Mouse (Mus musculus) right cerebral cortex, adult 18-20 months (tissue): ENCODE data around the gene Cep170.

Source experiments
- DNase-seq: peaks from one replicate; pipeline ENCODE4 v3.0.0; 2022; ENCODE audit warnings: mixed read lengths

The Cep170 gene

DNA sequence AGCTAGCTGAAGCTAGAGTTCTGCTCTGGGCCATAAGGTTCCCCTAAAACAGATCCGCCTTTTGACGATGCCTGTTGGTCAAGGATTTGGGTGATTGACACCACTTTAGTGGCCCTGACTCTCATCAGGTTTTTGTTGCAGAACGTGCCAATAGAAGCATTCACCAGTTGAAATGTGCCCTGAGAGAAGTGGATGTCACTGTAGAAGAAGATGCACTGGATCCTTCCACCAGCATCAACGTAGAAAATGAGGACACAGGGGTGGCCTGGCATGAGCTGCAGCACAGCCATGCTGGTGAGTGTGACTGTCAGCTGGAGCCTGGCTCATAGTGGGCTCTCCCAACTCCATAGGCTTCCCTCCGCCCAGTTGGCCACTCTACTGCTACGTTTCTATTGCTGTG is 10.7 kb upstream of the Cep170 start:
- no peak for DNase-seq

DNA sequence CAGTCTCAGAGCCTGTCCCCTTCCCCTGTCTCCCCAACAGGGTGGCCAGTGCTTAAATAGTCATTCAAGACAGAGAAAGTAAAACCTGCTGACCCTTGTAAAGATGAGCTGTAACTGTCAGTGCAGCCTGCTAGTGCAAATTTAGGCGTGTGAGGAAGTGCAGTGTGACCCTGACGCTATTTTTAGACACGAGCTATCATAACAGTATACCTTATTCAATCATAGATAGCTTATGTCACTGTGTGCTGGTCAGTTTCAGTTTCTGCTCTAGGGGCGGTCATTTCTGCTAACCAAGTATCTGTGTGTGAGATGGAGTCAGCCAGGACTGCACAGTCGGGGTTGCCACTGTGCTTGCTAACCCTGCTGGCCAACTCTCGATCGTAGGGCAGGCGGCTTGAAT is 10.0 kb upstream of the Cep170 start:
- no peak for DNase-seq

DNA sequence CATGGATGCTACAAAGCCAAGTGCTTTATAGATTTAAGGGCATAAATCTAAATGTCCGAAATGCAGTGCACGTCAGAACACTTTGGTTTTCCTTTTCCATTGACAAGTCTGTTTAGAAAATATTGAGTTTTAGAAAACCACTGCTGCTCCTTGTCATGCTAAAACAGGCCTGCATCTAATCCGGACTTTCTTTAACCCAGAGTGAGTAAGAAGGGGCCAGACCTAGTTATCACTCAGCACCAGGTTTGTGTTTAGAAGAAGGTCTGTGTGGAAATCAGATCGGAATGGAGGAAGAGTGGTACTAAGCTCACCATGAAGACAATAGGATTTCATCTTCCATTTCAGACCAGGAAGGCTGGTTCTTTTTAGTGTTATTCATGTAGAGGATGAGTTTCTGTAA is 9.1 kb upstream of the Cep170 start:
- DNase-seq, result no peak

DNA sequence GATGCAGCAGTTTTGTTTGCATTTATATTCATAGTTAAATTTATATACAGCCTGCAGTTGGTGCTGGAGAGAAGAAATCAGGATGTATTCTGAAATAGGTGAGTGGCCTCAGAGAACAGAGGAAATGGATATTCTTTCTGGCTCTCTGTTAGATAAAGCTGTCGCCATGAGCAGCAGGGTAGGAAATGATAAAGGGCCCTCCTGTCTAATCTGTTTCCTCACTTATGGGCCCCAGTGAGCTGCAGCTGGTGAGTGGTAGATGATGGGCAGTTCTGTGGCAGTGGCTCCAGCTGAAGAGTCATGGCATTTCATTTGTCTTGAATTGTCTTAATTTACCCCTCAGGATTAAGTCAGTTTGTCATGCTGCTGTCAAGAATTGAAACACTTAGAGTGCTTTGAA is 8.1 kb upstream of the Cep170 start:
- no peak for DNase-seq

DNA sequence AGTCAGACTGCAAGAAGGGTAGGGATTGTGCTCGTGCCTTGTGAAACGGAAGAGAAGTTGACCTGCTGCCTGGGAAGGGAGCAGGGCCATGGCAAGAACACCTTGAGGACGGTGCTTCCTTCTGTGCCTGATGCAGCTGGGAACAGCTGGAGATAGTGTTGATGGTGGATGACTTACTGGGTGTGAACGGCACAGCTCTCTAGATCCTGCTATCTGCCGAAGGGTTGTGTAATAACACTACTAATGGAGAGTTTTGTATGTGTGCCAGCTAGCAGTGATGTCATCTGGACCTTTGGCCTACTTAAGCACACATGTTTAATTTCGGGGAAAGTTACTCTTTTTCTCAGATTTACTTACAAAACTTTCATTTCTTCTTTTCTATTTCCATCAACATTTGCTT is 4.9 kb upstream of the Cep170 start:
- no peak for DNase-seq

DNA sequence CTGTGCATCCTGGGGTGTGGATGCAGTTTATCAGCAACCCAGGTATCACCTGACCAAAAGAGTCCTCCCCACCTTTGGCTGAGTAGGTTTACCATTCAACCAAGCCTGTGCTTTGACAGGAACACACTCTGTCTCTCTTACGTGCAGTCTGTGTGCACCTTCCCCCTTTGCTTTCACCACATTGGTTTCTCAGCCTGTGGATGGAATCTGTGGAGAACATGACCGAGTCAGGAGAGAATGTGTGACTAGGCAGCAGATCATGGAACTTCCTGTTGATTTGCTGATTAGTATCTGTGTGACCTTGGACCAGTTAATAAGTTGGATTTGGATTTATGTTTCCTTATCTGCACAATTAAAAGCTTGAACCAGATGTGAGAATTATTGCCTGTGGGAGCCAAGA is 4.3 kb upstream of the Cep170 start:
- DNase-seq, result no peak

DNA sequence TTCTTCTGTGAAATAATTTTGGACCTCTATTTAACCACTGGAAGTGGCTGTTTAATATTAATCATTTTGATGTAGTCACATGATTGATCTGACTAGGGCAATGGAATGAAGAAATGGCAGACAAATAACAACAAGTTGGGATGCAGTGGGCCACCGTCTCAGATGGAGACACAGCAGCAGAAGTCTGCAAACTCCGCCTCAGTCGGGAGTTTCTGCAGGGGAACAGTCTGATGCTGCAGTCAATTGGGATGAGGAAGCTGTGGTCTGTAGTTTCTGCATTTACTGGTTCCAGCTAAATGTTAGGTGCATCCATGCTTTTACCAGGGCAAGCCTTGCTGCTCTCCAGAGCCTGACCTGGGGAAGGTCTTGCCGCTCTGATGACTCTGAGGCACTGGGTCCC is 2.9 kb upstream of the Cep170 start:
- DNase-seq, result no peak

DNA sequence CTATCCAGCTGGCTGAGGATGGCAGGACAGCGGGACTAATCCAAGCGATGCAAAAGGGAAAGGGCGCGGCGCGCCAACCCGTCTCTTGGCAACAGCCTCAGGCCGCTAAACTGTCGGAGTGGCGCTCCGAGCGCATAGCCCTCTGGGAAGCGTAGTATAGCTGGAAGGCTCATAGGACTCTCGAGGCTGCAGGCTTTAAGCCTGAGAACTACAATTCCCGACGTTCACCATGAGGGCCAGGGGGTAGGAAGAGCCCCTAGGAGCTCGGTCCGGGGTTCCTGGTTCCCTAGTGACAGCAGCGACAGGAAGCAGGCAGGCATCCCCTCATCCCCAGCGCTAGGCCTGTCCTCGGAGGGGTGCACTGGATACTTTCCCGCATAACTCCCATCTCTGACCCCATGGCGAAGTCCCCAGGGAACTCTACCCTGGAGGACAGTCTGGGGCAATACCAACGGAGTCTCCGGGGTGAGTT is 760 bp upstream of the Cep170 start, which contains the start of gene Sdccag8:
Gene Sdccag8, plus strand, starts transcription at position 70 of the 472 bp plus-strand sequence.
- DNase-seq, result peak; percentile 98

DNA sequence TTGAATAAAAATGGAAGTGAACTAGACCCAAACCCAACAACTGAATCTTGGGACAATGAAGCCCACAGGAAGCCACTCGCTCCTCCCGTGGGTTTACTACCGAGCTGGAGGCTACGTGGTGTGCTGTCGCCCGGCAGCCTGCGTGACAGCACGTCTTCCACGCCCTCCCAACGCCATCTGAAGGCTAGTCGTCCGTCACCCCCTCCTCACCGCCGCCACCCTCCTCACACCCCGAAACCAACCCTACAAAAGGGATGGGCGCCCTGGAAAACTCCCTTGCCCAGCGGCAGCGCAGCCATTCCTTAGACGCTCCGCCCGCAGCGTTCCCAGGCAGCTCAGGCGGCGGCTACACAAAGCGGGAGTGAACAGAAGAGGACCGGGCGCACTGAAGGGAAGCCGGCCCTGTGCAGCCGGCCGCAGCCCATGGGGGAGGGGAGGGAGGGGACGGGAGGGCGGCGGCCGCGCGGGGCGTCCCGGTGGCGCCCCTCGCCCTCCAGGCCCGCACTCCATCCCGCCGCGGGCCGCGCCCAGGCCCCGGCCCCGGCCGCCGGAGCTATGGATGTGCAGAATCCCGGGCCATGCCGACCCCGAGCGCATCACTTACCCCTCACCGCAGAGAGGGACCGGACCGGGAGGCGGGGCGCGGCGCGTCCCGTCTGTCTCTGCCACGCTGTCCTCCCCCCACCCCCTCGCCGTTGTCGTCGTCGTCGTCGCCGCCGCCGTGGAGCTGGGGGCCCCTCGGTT is 403 bp downstream of the Cep170 start:
- DNase-seq, result peak; percentile 78

DNA sequence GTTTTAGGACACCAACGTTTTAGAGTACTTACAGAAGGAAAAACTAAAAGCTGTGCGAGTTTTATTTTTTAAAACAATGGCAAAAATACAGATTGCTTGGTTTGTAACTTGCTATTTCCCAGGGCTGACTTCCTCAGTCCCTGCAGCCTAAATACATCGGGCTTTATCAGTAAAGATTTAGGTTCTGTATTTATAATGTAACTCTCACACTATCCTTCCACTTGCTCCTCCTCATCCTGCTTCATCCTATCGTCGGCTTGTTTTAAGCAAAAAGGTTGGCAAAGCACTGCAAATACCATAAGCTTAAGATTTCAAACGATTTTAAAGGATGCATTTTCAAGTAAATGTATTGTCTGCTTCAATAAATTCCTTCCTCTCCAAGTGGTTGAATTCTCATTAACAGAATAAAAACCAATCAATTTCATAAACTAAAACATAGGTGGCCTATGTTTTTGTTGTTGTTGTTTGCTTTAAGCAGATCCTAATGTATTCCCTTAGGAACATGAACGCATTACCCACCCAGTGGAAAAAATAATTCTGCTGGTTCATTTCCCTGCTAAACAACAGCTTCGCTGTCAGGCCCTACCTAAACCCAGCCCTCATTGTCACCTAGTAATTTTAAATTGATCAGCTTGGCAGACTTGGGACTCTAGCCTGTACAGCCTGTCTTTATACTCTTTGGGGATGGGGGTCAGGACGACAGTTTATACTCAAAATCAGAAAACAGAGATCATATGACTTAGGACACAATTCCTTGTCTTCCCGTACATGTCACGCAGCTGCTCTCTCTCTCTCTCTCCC is 1.2 kb downstream of the Cep170 start:
- DNase-seq, result no peak

DNA sequence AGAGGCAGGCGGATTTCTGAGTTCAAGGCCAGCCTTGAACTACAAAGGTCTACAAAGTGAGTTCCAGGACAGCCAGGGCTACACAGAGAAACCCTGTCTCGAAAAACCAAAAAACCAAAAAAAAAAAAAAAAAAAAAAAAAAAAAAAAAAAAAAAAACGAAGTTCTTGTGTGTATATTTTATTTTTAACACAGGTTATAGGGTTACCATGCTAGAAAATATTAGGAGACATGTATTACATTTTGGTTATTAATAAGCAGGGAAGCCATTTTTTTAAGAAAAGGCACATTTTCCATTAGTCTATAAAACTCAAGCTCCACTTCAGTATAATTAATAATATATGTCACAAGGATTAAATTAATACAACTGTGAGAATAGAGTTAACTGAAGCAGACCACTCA is 2.0 kb downstream of the Cep170 start:
- no peak for DNase-seq

DNA sequence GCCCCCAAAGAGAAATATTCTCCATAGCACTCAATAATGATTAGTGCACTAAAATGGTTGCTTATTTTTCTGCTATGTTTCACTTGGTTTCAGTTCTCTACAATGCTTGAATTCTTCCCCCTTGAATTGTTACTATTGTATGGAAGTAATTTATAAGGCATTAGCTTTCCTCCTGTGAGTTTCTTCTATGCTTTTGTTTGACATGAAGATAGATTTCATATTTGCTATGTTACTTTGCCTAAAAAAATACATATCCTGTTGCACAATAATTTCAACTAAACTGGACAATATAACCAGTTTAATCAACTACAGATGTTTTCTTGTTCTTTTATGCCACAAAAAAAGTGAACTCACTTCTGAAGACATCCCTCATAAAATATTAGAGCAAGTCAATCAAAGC is 3.7 kb downstream of the Cep170 start:
- no peak for DNase-seq

DNA sequence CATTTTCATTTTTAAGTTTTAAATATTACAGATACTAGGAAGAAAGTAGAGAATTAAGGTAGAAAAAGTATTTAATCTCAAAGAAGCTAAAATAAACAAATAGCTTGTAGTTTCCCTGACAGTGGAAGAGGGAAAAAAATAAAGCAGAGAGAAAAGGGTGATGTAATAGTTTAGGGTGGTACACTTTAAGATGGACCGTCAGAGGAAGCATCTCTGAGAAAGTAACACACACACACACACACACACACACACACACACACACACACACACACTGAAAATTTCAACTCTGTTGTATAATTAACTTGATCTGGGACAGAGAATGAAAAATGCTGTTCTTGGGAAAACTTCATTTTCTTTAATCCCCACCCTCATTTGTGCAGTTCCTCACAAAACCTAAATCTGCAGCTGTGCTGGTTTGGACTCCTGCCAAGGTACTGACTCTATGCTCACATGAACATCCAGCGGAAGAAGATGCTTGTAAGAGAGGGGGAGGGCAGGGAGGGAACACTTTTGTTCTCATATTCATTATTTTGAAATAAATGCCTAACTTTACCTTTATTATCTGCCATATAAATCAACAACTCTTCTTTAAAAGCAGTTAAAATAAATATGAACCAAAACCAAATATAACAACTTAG is 13.0 kb downstream of the Cep170 start:
- DNase-seq, result peak; percentile 70

DNA sequence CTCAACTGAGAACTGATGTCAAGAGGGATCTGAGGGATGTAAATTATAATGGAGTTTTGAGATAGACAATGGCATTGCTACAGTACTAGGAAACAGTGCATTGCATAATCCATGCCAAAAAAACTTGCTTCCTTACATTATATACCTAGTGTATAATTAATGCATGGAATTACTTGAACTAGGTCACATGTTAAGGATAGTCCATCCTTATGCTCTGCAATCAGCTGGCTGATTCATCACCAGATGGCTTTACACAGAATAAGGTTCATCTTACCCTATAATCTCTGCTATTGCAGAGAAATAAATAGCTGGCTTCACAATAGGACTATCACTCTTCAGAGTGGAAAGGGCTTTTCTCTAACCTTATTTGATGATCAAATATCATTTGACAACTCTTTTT is 15.2 kb downstream of the Cep170 start:
- no peak for DNase-seq

DNA sequence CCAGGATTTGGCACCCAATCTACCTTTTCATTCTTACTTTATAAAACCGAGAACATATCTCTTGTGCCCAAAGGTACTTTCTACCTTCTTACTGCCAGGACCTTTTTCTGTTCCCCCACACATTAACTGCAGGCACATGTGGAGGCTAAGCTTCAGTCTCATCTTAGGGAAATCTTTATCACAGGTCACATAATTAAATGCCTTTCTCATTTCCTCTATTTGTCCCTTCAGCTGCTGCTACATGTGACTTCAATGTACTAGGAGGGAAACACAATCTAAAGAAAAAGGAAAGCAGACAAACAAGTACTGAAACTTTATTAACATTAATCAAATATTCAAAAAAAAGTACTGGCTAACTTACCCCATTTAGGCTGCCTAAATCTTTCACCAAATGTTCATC is 21.7 kb downstream of the Cep170 start:
- DNase-seq, result no peak

DNA sequence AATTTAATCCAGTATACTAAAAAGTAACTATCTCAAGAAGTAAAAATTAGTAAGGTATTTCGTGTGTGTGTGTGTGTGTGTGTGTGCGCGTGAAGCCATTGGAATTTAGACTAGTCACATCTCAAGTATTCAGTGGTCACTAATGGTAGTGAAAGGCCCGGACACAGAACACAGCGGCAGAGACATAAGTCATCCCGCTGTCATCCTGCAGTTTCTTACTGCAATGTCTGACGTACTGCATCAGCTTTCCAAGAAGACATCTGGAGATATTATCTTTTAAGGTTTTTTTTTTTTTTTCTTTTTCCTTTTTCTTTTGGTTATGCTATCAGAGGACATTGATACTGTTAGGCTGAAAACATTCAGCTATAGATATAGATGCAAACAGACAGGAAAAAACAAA is 24.5 kb downstream of the Cep170 start:
- DNase-seq, result no peak

DNA sequence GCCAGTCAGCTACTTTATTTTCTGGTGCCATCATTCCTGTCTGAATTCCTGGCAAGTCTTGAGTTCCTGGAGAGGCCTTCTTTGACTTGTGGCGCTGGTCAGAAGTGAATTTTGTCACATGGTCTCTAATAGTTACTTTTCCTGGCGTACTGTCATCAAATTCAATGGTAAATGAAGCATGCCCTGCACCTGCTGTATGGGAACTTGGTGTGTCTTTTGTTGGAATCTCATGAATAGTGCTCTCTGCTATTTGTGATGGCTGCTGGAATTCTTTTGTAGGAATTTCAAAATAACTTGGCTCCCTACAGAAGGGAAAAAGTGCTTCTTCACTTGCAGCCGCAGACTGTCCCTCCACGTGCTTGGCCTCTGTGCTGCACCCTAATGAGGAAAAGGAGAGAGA is 39.3 kb downstream of the Cep170 start:
- DNase-seq, result no peak

DNA sequence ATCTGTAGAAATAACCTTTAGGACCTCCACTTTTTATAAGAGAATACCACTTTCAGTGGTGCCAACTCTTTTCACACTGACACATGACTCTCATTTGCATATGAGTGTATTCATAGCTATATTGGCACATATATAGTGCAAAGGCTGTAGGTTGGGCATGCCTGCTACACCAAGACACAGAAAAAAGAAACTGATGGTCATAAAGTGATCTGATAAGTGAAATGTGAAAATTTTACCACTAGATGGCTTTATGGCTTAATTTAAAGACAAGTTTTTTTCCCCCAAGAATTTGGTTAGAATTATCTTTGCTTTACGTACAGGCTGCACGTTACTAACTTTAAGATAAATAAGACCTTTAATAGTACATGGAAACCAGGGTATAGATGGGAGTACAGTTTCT is 51.6 kb downstream of the Cep170 start:
- DNase-seq, result no peak

DNA sequence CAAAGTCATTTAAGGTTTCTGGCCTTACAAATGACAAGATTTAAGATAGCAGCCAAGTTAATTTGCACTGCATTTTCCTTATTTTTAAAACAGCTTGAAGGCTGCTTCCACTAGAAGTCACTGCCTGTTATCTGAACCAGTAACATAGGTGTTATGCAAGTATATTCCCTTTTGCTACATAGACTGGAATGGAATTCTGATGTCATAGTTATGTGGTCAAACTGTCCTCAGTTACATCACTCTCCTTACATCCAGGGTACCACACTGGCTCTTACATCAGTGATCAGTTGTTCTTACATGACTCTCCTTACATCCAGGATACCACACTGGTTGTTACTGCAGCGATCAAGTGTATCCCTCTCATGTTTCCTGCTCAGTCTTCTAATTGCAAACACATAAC is 53.2 kb downstream of the Cep170 start:
- DNase-seq, result no peak

DNA sequence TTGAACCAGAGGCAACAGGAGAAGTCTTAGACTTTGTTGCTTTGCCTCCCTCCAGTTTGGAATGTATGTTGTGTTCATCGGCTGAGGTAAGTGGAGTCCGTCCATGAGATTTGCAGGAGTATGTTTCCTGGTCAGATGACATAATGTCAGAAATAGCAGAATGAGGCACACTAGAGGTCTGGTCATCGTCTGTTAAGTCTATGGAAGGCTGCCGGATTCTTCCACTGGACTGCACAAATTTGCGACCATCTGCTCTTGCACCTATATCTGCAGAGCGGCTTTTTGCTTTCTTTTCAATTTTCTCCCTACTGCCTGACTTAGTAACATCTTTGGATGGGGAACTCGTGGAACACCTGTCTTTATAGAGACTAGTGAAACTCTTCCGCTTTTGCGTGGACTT is 58.3 kb downstream of the Cep170 start:
- DNase-seq, result no peak

DNA sequence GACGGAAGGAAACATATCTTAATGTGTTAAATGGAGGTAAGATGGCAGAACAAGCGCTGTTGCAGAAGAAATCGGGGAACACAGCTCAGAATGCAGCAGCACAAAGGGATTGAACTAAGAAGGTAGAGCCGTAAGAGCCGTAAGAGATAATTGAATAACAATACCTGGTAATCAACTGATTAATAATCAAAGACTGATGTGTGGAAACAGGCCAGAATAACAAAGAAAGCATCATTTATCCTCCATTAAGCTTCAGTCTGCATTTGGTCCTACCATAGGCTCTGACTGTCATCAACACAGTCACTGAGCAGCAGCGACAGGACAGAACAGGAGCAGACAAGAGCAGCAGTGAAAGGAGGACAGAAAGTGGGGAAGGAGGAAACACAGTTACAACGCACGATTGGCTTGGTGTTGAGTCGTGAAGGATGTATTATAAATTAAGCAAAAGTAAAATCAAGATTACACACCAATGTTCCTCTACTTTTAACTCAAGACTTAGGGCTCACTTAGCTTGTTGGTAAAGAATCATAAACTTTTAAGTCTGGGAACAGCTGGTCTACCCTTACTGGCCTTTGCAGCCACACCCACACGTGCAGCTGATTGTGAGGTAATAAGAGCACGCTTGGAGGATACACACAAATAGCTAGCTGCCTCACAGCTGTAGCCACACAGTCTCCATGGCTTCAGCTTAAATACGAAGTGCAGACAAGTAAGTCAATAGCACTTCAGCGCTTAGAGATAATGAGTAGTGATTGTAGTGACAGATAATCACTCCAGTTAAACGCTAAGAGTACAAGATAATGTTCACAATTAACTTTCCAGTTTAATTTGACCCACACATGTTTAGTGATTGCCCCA is 59.8 kb downstream of the Cep170 start:
- no peak for DNase-seq

DNA sequence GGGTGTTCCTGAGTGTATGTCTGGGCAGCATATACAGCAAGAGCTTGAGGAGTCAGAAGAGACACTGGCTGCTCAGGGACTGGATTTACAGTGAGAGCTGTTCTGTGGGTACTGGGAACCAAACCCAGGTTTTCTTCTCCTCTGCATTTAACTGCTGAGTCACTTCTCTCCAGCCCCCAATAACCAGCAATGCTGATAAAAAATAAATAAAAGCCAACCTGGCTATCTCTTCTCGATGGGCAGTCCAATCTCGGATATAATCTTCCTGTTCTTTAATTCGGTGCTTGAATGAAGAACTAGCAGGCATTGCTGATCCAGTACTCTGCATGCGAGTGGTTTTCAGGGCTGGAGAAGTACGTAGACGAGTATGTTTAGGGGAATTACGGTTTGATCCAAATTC is 64.2 kb downstream of the Cep170 start:
- no peak for DNase-seq

DNA sequence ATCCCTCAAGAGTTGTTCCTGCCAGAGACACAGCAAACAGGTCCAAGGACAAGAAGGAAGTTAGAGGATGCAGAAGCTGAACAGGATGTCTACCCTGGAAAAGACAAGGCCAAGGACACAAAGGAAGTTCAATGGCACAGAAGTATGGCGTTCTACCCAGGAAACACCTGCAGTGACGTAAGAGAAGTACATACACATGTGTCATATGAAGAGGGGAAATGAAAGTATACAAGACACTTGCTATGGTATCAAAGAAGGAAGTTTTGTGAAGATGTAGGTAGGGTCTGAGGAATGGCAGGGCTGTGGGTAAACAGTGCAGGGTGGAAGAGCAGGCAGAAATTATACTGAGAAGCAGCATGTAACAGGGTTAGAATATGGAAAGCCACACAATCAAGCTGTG is 81.0 kb downstream of the Cep170 start:
- DNase-seq, result no peak
